In the genomic region with DNA sequence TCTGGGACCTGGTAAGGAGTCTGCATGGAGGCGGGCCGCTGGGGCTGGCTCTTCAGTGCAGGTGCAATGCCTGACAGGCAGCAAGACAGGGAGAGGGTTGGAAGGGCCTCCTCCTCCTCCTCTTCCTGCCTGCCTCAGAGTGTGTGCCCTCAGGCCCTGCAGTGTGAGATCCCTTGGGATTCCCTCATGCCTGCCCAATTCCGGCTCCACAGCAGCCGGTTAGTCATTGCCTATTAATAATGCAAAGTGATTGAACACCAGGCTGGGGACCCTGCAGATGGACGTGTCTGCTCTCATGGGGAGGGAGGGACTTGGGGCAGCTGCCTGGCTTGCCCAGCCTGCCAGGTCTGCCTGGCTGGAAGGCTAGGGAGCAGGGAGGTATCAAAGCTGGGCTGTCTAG, we compare ENCODE assay signal across 11 mouse cellular contexts. TPM values are rescaled to one million over a fixed set of nuclear protein-coding genes. Genes with fewer than 3 reads are reported as not detected.
DNase-seq lines count a peak whose midpoint lies in the region; ATAC-seq lines count a peak whose summit lies in the region.
"Had no signal": no experiment of that assay in that cellular context is flagged by ENCODE, and none has a peak within 500 bp of the region (broad histone marks: within the 10 kb centered on the region; RNA-seq: fewer than 3 reads in every experiment).

No protein-coding gene starts in this region.

- peaks cover 7% of the 10 kb centered on the region for H3K4me1 ChIP-seq in hindbrain, embryonic 11.5 days (replicated peaks; ENCODE audit: control insufficient read depth, insufficient read depth, low read length)
- H3K4me1 ChIP-seq in neural tube, embryonic 12.5 days, result peaks cover 18% of the 10 kb centered on the region

- DNase-seq in cerebellum, postnatal 25 days, result peak; percentile 38
- no peak for DNase-seq in cerebellum, adult 9-11 months
- peak; percentile 62 for DNase-seq in NIH3T3 (ENCODE audit: low read depth)
- DNase-seq in hindbrain, embryonic 11.5 days (ENCODE audit: low spot score), result peak; percentile 51
- no peak for DNase-seq in gastrocnemius, postnatal 36 days
- no peak for DNase-seq in urinary bladder, postnatal 4 days (ENCODE audit: low spot score in 2 of 2)
- DNase-seq in adrenal gland, postnatal 4 days (ENCODE audit: low spot score in 2 of 2), result no peak

- H3K9ac ChIP-seq in hindbrain, embryonic 11.5 days (ENCODE audit: low read depth, low read length), result no peak overlapping the region
- no peak overlapping the region for H3K9ac ChIP-seq in neural tube, embryonic 12.5 days
- H3K9ac ChIP-seq: lung, embryonic 14.5 days had no signal

- H3K9me3 ChIP-seq in hindbrain, embryonic 11.5 days (ENCODE audit: control insufficient read depth, low read length), result no peaks in the 10 kb centered on the region
- no peaks in the 10 kb centered on the region for H3K9me3 ChIP-seq in neural tube, embryonic 12.5 days

- no peak overlapping the region for H3K4me3 ChIP-seq in hindbrain, embryonic 11.5 days (ENCODE audit: low read depth, low read length)
- no peak overlapping the region for H3K4me3 ChIP-seq in neural tube, embryonic 12.5 days

- intact Hi-C loops in gastrocnemius, postnatal 36 days (cut with DNase I), result no loop called here

- H3K36me3 ChIP-seq in hindbrain, embryonic 11.5 days (ENCODE audit: control insufficient read depth, insufficient read depth, low read length), result no peaks in the 10 kb centered on the region
- H3K36me3 ChIP-seq in neural tube, embryonic 12.5 days, result no peaks in the 10 kb centered on the region

- no peaks in the 10 kb centered on the region for H3K27me3 ChIP-seq in hindbrain, embryonic 11.5 days (ENCODE audit: control insufficient read depth, insufficient read depth, low read length)
- no peaks in the 10 kb centered on the region; the same call in 1 of the 2 replicates for H3K27me3 ChIP-seq in neural tube, embryonic 12.5 days (replicated peaks)

- peak overlapping the region; percentile 56 for H3K27ac ChIP-seq in hindbrain, embryonic 11.5 days (ENCODE audit: low read depth, low read length)
- no peak overlapping the region for H3K27ac ChIP-seq in neural tube, embryonic 12.5 days

- peak; percentile 87 for ATAC-seq in hindbrain, embryonic 11.5 days (ENCODE audit: low FRiP score)
- ATAC-seq in neural tube, embryonic 12.5 days (ENCODE audit: low FRiP score, low read depth), result peak; percentile 67
- ATAC-seq: intestine, postnatal 0 days had no signal

- 27% methylated on average over 5 of the region's 5 CpGs for whole genome bisulfite sequencing in hindbrain, embryonic 11.5 days
- 27% methylated on average over 5 of the region's 5 CpGs for WGBS in neural tube, embryonic 12.5 days

- no peak overlapping the region for H3K4me2 ChIP-seq in hindbrain, embryonic 11.5 days (replicated peaks; ENCODE audit: low read depth, low read length)
- H3K4me2 ChIP-seq in neural tube, embryonic 12.5 days (replicated peaks), result no peak overlapping the region
- H3K4me2 ChIP-seq: heart, embryonic 11.5 days; lung, embryonic 14.5 days had no signal

RNA-seq across cellular contexts. Expression of a gene that starts 46.6 kb away (rescaled TPM):
- 13.6 and 14.3 TPM in 2 replicates for polyA plus RNA-seq in hindbrain, embryonic 11.5 days (2014; fragmentation: Nextera tagmentation; extraction: Ambion mirVana)
- polyA plus RNA-seq in neural tube, embryonic 12.5 days (2016; fragmentation: Nextera tagmentation; extraction: Ambion mirVana), result 31.2 and 32.9 TPM in 2 replicates
- 1 to 10 TPM; 1.4 to 1.7 TPM for total RNA-seq in gastrocnemius, postnatal 36 days (2021)
- 10 to 100 TPM; 17.8 to 18.3 TPM for total RNA-seq in adrenal gland, postnatal 4 days (2021)

Comparison
In these comparisons a context has a peak if more than half of its experiments do, and no peak if none do; other contexts are left out.
1. DNase-seq: peak in cerebellum, postnatal 25 days (2 of 2), NIH3T3 (single experiment) and hindbrain, embryonic 11.5 days (single experiment); none in cerebellum, adult 9-11 months (single experiment), gastrocnemius, postnatal 36 days (0 of 2), urinary bladder, postnatal 4 days (0 of 2) and adrenal gland, postnatal 4 days (0 of 2).
2. RNA of a gene that starts 46.6 kb away (total RNA-seq): 17.8 to 18.3 TPM in adrenal gland, postnatal 4 days; 1.4 to 1.7 TPM in gastrocnemius, postnatal 36 days; every median in the first group is over 4 times any median in the second.